Mouse (Mus musculus): Measurements from ENCODE around the gene Per1. TPM values are rescaled to one million over a fixed set of nuclear protein-coding genes. Genes with fewer than 3 reads are reported as not detected.

Gene Per1
- polyA plus RNA-seq, 1 experiment = 16.3 TPM

DNA sequence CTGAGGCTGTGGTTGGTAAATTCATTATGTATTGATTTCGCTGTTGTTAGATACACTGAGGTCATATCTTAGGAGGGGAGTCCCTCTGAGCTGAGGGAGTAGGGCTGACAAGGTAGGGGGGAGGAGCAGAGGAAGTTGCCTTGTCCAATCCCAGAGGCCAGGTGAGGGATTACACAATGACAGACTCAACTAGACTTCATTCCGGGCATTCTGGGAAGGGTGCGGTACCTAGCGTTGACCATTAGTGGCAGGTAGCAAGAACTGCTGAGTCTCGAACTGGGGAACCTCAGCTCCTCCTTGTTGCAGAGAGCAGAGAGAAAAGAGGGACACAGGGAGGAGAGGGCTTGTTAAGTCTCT lies 38.5 kb downstream of the Per1 start:
- no peak for DNase-seq (ENCODE audit: low read depth)

DNA sequence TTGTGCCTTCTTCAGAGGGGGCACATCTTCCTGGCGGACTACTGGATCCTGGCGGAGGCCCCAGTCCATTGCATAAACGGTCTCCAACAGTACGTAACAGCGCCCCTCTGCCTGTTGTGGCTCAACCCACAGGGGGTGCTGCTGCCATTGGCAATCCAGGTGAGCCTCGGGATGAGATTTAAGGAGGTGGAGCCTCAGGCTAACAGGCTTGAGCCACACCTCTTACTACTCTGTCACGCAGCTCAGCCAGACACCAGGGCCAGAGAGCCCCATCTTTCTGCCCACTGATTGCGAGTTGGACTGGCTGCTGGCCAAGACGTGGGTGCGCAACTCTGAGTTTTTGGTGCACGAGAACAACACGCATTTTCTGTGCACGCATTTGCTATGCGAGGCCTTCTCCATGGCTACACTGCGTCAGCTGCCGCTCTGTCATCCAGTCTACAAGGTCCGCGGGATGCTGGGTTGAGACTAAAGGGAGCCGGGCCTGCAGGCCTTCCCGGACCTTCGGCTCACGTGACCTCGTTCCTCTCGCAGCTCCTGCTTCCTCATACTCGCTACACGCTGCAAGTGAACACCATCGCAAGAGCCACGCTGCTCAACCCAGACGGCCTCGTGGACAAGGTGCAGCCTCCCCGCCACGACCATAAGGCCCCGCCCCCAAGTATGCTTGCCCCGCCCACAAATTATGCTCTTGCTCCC lies 39.1 kb downstream of the Per1 start:
- TF ChIP-seq CTCF (IDR thresholded peaks at IDR 0.05; ENCODE audit: borderline replicate concordance, extremely low read depth, insufficient read depth, insufficient read length) = peak; percentile 50; the same call in 1 of the 2 replicates
- no peak for TF ChIP-seq POLR2A (IDR thresholded peaks at IDR 0.05; ENCODE audit: borderline replicate concordance, extremely low read depth, insufficient read depth, insufficient read length, poor library complexity, severe bottlenecking)
- DNase-seq (ENCODE audit: low read depth) = peak; percentile 68

More for the DNA sequence above, 38.5 kb downstream of the Per1 start:
- no peak for TF ChIP-seq CTCF (IDR thresholded peaks at IDR 0.05; ENCODE audit: borderline replicate concordance, extremely low read depth, insufficient read depth, insufficient read length)

DNA sequence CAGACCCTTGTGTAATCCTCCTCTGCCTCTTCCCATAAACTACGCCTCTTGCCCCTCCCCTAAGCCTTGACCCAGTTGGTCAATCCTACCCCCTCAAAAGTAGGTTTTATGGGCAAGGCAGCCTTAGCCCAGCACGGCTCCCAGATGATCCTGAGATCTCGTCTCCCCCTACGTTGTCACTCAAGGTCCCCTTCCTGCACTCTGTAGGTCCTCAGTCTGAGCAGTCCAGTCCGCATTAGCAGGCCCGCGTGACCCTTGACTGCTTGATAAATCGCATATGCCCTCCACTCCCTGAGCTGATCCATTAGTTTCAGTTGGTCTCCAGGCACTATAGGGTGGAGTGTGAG lies 39.6 kb downstream of the Per1 start:
- no peak for TF ChIP-seq CTCF (IDR thresholded peaks at IDR 0.05; ENCODE audit: borderline replicate concordance, extremely low read depth, insufficient read depth, insufficient read length)
- no peak for DNase-seq (ENCODE audit: low read depth)

DNA sequence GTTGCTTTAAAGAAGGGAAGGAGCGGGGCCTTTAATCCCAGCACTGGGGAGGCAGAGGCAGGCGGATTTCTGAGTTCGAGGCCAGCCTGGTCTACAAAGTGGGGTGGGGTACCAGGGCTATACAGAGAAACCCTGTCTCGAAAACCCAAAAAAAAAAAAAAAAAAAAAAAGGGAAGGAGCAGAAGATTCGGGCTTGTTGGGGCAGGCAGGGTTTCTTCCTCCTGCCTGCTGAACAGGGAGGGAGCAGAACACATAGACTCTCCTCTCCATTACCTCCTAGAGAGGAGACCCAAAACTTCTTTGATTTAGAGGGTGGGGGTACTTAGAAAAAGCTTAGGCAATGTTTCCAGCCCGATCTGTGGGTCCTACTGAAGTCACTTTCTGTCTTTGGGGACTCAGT lies 40.3 kb downstream of the Per1 start:
- DNase-seq (ENCODE audit: low read depth) = no peak

DNA sequence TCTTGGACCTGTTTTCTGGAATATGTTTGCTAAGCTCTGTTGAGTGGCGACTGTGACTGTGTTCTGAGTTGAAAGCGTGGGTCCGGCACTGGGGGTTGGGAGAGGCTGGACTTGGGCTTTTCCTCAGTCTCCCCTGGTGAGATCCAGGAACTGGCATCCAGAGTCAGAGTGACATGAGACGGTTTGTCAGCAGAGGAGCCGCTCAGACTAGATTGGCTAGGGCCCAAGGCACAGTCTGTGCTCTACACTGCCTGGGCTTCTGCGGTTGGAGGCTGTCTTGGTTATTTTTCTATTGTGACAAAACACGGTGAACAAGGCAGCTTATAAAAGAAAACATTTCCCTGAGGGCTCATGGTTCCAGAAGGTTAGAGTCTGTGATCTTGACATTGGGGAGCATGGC lies 52.5 kb downstream of the Per1 start:
- DNase-seq (ENCODE audit: low read depth) = peak; percentile 44
- TF ChIP-seq CTCF (IDR thresholded peaks at IDR 0.05; ENCODE audit: borderline replicate concordance, extremely low read depth, insufficient read depth, insufficient read length) (no peak), POLR2A (IDR thresholded peaks at IDR 0.05; ENCODE audit: borderline replicate concordance, extremely low read depth, insufficient read depth, insufficient read length, poor library complexity, severe bottlenecking) (no peak)

More for the DNA sequence above, 40.3 kb downstream of the Per1 start:
- TF ChIP-seq CTCF (IDR thresholded peaks at IDR 0.05; ENCODE audit: borderline replicate concordance, extremely low read depth, insufficient read depth, insufficient read length) (no peak), POLR2A (IDR thresholded peaks at IDR 0.05; ENCODE audit: borderline replicate concordance, extremely low read depth, insufficient read depth, insufficient read length, poor library complexity, severe bottlenecking) (no peak)

DNA sequence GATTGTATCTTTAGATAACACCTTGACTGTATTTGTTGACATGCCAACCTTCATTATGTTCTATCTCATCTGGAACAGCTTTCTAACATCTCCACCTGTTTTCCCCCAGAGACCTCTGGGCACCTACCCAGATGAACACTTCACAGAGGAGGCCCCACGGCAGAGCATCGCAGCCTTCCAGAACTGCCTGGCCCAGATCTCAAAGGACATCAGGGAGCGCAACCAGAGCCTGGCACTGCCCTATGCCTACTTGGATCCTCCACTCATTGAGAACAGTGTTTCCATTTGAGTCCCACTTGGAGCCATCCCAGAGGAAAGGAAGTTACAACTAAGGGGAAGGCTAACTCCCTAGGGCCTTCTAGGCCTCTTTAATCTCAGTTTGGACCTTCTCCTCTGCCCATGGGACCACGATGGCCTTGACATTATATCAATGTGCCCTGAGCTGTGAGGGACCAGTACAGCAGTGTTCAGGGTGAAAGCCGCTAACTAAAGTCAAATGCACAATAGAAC lies 53.5 kb downstream of the Per1 start:
- DNase-seq (ENCODE audit: low read depth) = no peak
- TF ChIP-seq CTCF (IDR thresholded peaks at IDR 0.05; ENCODE audit: borderline replicate concordance, extremely low read depth, insufficient read depth, insufficient read length) (no peak), POLR2A (IDR thresholded peaks at IDR 0.05; ENCODE audit: borderline replicate concordance, extremely low read depth, insufficient read depth, insufficient read length, poor library complexity, severe bottlenecking) (no peak)

DNA sequence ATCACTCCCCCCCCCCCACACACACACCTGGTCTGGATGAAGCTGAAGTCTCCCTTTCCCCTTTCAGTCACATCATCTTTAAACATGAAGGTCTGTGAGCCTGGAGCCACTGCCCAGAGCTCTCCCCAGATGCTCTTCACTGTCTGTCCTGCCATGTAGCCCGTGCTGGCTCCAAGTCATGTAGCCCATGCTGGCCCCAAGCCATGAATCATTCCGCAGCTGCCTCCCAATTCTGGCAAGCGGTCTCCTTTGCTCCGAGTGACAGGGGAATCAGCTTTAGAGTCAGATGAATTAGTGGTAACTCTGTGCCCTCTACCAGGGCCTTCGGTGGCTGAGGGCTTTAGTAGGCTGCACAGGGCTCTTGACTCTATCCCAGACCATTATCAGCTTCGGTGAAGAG lies 54.7 kb downstream of the Per1 start:
- no peak for TF ChIP-seq POLR2A (IDR thresholded peaks at IDR 0.05; ENCODE audit: borderline replicate concordance, extremely low read depth, insufficient read depth, insufficient read length, poor library complexity, severe bottlenecking)
- no peak for TF ChIP-seq CTCF (IDR thresholded peaks at IDR 0.05; ENCODE audit: borderline replicate concordance, extremely low read depth, insufficient read depth, insufficient read length)
- peak; percentile 22 for DNase-seq (ENCODE audit: low read depth)

DNA sequence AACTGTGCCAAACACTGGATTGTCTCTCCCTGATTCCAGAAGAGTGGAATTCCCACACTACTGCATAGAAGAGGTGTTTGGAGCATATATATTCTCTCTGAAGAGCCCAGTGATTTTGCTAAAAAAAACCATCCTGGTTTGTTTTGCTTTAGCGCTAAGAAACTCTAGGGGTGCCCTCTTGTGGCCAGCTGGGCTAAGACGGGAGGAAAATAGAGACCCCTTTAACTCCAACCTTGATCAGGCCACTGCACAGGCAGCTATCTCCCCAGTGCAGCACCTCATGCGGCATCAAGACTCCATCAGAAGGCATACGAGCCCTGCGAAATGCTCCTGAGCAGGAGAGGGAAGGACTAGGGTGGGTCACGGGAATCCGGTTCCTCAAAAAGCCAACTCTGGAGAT lies 55.4 kb downstream of the Per1 start:
- TF ChIP-seq CTCF (IDR thresholded peaks at IDR 0.05; ENCODE audit: borderline replicate concordance, extremely low read depth, insufficient read depth, insufficient read length) (peak; percentile 76; the same call in 1 of the 2 replicates), POLR2A (IDR thresholded peaks at IDR 0.05; ENCODE audit: borderline replicate concordance, extremely low read depth, insufficient read depth, insufficient read length, poor library complexity, severe bottlenecking) (no peak)
- peak; percentile 81 for DNase-seq (ENCODE audit: low read depth)

DNA sequence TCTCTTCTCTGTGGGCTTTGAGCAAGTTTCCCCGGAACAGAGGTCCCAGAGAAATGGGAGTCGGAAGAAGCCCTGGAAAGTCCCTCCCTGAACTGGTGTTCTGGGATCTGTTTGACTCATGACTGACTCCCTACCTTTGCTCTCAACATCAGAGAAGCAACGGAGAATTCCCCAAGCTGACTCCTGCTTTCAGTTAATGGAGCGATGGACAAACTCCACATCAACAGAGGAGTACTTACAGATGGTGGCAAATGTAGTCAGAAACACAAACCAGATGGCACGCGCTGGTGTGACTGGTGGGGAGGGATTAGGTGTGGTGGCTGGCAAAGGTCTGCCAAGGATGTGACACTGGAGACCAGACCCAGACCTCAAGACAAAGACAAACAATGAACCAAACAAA lies 56.0 kb downstream of the Per1 start:
- DNase-seq (ENCODE audit: low read depth) = peak; percentile 8
- TF ChIP-seq CTCF (IDR thresholded peaks at IDR 0.05; ENCODE audit: borderline replicate concordance, extremely low read depth, insufficient read depth, insufficient read length) = no peak
- no peak for TF ChIP-seq POLR2A (IDR thresholded peaks at IDR 0.05; ENCODE audit: borderline replicate concordance, extremely low read depth, insufficient read depth, insufficient read length, poor library complexity, severe bottlenecking)

DNA sequence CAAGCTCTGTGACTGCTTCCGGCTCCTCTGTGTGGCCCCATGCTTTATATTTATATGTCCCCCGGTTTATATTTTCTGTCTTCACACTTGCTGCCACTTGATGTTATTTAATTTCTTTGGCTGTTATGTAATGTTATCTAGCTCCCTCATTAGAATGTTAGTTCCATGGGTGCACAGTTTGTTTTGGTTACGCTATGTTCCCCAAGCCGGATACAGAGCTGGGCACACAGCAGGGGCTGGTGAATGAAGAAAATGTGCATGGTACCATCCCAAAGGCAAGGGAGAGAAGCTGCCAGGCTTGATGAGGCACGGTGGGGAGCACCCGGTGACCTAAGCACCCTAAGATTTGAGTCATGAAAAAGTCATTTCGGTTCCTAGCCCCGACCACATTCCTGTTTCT lies 58.8 kb downstream of the Per1 start:
- TF ChIP-seq POLR2A (IDR thresholded peaks at IDR 0.05; ENCODE audit: borderline replicate concordance, extremely low read depth, insufficient read depth, insufficient read length, poor library complexity, severe bottlenecking) (no peak), CTCF (IDR thresholded peaks at IDR 0.05; ENCODE audit: borderline replicate concordance, extremely low read depth, insufficient read depth, insufficient read length) (no peak)
- DNase-seq (ENCODE audit: low read depth) = no peak

DNA sequence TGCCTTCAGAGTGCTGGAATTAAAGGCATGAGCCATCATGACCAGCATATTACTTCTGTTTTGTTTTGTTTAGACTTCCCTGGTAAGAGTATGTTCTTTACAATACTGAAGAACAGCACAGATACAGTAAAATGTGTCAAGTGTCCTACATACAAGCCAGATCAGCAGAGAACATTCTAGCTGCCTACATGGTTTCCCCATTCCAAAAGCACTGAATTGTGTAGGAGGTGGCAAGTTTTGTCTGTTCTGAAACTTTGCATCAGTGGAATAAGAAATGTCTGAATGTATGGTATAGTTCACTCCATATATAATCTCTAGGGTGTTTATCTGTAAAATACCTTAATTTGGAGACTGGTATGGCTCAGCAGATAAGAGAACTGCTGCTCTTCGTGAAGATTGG lies 60.3 kb downstream of the Per1 start:
- TF ChIP-seq CTCF (IDR thresholded peaks at IDR 0.05; ENCODE audit: borderline replicate concordance, extremely low read depth, insufficient read depth, insufficient read length) (no peak), POLR2A (IDR thresholded peaks at IDR 0.05; ENCODE audit: borderline replicate concordance, extremely low read depth, insufficient read depth, insufficient read length, poor library complexity, severe bottlenecking) (no peak)
- DNase-seq (ENCODE audit: low read depth) = no peak

DNA sequence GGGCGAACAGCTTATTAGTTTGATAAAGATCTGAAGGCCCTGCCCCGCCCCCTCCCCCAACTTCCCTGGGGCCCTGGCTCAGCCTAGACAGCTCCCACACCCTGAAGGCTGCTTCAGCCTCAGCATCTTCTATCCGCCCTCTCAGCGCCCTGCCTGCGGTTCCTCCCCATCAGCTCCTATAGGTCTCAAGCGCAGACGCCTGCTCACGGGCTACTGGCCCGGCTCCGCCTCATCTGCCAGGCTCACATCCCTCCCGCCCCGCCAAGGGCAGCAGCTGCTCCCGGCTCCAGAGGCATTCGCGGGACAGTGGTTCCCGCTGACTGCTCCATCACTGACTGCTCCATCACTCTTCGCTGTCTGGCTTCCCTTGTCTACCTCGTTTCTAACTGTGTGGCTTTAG lies 61.8 kb downstream of the Per1 start, which contains the start of gene Alox12b:
TSS of gene Alox12b (plus strand) at position 190 of the 400 bp plus-strand sequence.
- TF ChIP-seq POLR2A (IDR thresholded peaks at IDR 0.05; ENCODE audit: borderline replicate concordance, extremely low read depth, insufficient read depth, insufficient read length, poor library complexity, severe bottlenecking) (no peak), CTCF (IDR thresholded peaks at IDR 0.05; ENCODE audit: borderline replicate concordance, extremely low read depth, insufficient read depth, insufficient read length) (no peak)
- peak; percentile 63 for DNase-seq (ENCODE audit: low read depth)

Other genes starting within 250 kb of the Per1 start
- gene Ndel1, start 223.4 kb upstream of the Per1 start, polyA plus RNA-seq (2012; rRNA removed) = 62.4 and 74.0 TPM in 2 replicates
- 0.05 and 0.10 TPM in 2 replicates for gene Rnf222, start 206.7 kb upstream of the Per1 start, polyA plus RNA-seq (2012; rRNA removed)
- gene Rpl26, start 193.6 kb upstream of the Per1 start, polyA plus RNA-seq (2012; rRNA removed) = 2,015 and 2,036 TPM in 2 replicates
- gene Odf4, start 168.1 kb upstream of the Per1 start, polyA plus RNA-seq (2012; rRNA removed) = 3.6 and 4.1 TPM in 2 replicates
- gene Arhgef15, start 137.7 kb upstream of the Per1 start, polyA plus RNA-seq (2012; rRNA removed) = 38.6 and 40.1 TPM in 2 replicates
- gene Slc25a35, start 127.1 kb upstream of the Per1 start, polyA plus RNA-seq (2012; rRNA removed) = 3.0 and 4.6 TPM in 2 replicates
- gene Rangrf, start 120.0 kb upstream of the Per1 start, polyA plus RNA-seq (2012; rRNA removed) = 24.1 and 33.6 TPM in 2 replicates
- gene Pfas, start 86.8 kb upstream of the Per1 start, polyA plus RNA-seq (2012; rRNA removed) = 25.8 and 27.6 TPM in 2 replicates
- gene Ctc1, start 79.3 kb upstream of the Per1 start, polyA plus RNA-seq (2012; rRNA removed) = 115 and 170 TPM in 2 replicates
- 38.3 and 74.9 TPM in 2 replicates for gene Aurkb, start 49.6 kb upstream of the Per1 start, polyA plus RNA-seq (2012; rRNA removed)
- 19.6 and 22.1 TPM in 2 replicates for gene Borcs6, start 35.5 kb upstream of the Per1 start, polyA plus RNA-seq (2012; rRNA removed)
- 25.6 and 35.1 TPM in 2 replicates for gene Tmem107, start 24.4 kb upstream of the Per1 start, polyA plus RNA-seq (2012; rRNA removed)
- gene Vamp2, start 6.7 kb upstream of the Per1 start, polyA plus RNA-seq (2012; rRNA removed) = 251 and 319 TPM in 2 replicates
- gene Hes7, start 25.2 kb downstream of the Per1 start, polyA plus RNA-seq (2012; rRNA removed) = 0.42 and 0.45 TPM in 2 replicates
- gene 9130213A22Rik, start 27.4 kb downstream of the Per1 start, polyA plus RNA-seq (2012; rRNA removed) = 0.33 and 0.47 TPM in 2 replicates
- gene Aloxe3, start 30.7 kb downstream of the Per1 start, polyA plus RNA-seq (2012; rRNA removed) = 2.8 and 3.5 TPM in 2 replicates
- 0.13 and 0.23 TPM in 2 replicates for gene Alox12b, start 61.8 kb downstream of the Per1 start, polyA plus RNA-seq (2012; rRNA removed)
- 0.05 and 0.25 TPM in 2 replicates for gene Alox8, start 102.6 kb downstream of the Per1 start, polyA plus RNA-seq (2012; rRNA removed)
- 0.20 and 0.25 TPM in 2 replicates for gene Gucy2e, start 141.8 kb downstream of the Per1 start, polyA plus RNA-seq (2012; rRNA removed)
- 42.2 and 54.4 TPM in 2 replicates for gene Cntrob, start 228.6 kb downstream of the Per1 start, polyA plus RNA-seq (2012; rRNA removed)
- gene Trappc1, start 228.8 kb downstream of the Per1 start, polyA plus RNA-seq (2012; rRNA removed) = 116 and 118 TPM in 2 replicates
- gene Kcnab3, start 231.0 kb downstream of the Per1 start, polyA plus RNA-seq (2012; rRNA removed) = 7.0 and 8.7 TPM in 2 replicates
- gene Rnf227, start 245.2 kb downstream of the Per1 start, polyA plus RNA-seq (2012; rRNA removed) = 82.8 and 115 TPM in 2 replicates

Measured in brain, embryonic 14.5 days (tissue).